Mouse (Mus musculus) liver, embryonic 16.5 days (tissue): ENCODE data around the gene Scnm1. TPM values are rescaled to one million over a fixed set of nuclear protein-coding genes. Genes with fewer than 3 reads are reported as not detected.
"Not testable (repeated sequence)": the region's sequence is repeated elsewhere in the genome, so short reads cannot be mapped to it uniquely, and the experiment has no call there.

ENCODE experiments used
- ATAC-seq: fragments of 200-750 bp; cut with Nextera tagmentation; 2 replicates; pipeline ENCODE4 v1.8.0; 2017; ENCODE audit warnings: low read depth, mild to moderate bottlenecking, moderate number of reproducible peaks, moderate library complexity
- H3K27ac ChIP-seq: fragments of 300-500 bp; sonication (generic); 2 replicates; pipeline ENCODE4 v1.5.1; 2014; ENCODE audit warnings: mild to moderate bottlenecking, low read length
- H3K27me3 ChIP-seq: fragments of 300-500 bp; sonication (generic); 2 replicates; pipeline ENCODE4 v1.6.1; 2014; ENCODE audit warnings: low read depth, low read length, mixed read lengths; ENCODE audit not compliant: control insufficient read depth, insufficient read depth
- H3K36me3 ChIP-seq: fragments of 300-500 bp; sonication (generic); 2 replicates; pipeline ENCODE4 v1.6.1; 2014; ENCODE audit warnings: mild to moderate bottlenecking; ENCODE audit not compliant: control insufficient read depth, insufficient read depth
- H3K4me1 ChIP-seq: fragments of 300-500 bp; sonication (generic); 2 replicates; pipeline ENCODE4 v1.6.1; 2014; ENCODE audit warnings: low read depth, low read length, mixed read lengths; ENCODE audit not compliant: control insufficient read depth
- H3K4me2 ChIP-seq: fragments of 300-500 bp; sonication (generic); 2 replicates; pipeline ENCODE4 v1.6.1; 2014; ENCODE audit warnings: low read depth, low read length, mixed read lengths
- H3K4me3 ChIP-seq: fragments of 300-500 bp; sonication (generic); 2 replicates; pipeline ENCODE4 v1.5.1; 2014; ENCODE audit warnings: low read depth, mild to moderate bottlenecking, low read length
- H3K9ac ChIP-seq: fragments of 300-500 bp; sonication (generic); 2 replicates; pipeline ENCODE4 v1.6.1; 2014; ENCODE audit warnings: low read depth, low read length
- H3K9me3 ChIP-seq: fragments of 300-500 bp; sonication (generic); replicated peaks from 2 replicates; pipeline ENCODE4 v1.6.1; 2016; ENCODE audit warnings: low read length; ENCODE audit not compliant: control insufficient read depth
- WGBS: fragments of 180-500 bp; shearing (Covaris S2); extraction: QIAGEN DNeasy Blood & Tissue Kit; methylation state at CpG from one replicate; pipeline ENCODE4 v1.1.7; 2014; ENCODE audit not compliant: insufficient replicate concordance; 5-methylcytosine and 5-hydroxymethylcytosine counted together
- polyA plus RNA-seq: library from polyadenylated mRNA; unstranded; fragments of >200 nt; fragmentation: Nextera tagmentation; extraction: Ambion mirVana; gene quantifications from 2 replicates; pipeline ENCODE4 v1.2.1, GENCODE M21; 2015

The Scnm1 gene
- polyA plus RNA-seq, 1 experiment from 2014 or later = 24.7 TPM

DNA sequence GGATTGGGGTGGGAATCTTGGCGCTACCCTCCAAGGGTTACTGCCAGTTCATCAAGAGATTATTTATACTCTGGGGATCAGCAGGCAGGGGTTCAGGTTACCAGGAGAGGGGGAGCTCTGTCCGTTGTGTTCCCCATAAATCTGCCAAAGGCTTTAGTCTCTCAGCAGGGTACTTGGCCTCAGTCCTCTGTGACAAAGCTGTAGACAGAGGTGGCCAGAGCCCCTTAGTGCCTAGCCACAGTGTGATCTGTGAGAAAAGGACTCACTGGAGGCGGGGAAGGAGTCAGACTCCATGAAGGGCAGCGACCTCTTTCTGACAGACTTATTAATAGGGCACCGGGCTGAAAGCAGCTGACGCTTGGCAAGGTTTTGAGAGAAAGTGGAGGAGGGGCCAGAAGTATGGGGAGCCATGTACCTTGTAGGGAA, 4.6 kb downstream of the Scnm1 start:
- WGBS = 64% methylated on average over 6 of the region's 6 CpGs
- H3K4me2 ChIP-seq = no peak overlapping the region
- H3K36me3 ChIP-seq = peaks cover 5% of the 10 kb centered on the region; the same call in 1 of the 2 replicates
- ATAC-seq = no peak
- no peaks in the 10 kb centered on the region for H3K27me3 ChIP-seq
- no peak overlapping the region for H3K27ac ChIP-seq
- peaks cover 12% of the 10 kb centered on the region for H3K4me1 ChIP-seq
- no peaks in the 10 kb centered on the region for H3K9me3 ChIP-seq
- H3K9ac ChIP-seq = no peak overlapping the region
- H3K4me3 ChIP-seq = no peak overlapping the region

DNA sequence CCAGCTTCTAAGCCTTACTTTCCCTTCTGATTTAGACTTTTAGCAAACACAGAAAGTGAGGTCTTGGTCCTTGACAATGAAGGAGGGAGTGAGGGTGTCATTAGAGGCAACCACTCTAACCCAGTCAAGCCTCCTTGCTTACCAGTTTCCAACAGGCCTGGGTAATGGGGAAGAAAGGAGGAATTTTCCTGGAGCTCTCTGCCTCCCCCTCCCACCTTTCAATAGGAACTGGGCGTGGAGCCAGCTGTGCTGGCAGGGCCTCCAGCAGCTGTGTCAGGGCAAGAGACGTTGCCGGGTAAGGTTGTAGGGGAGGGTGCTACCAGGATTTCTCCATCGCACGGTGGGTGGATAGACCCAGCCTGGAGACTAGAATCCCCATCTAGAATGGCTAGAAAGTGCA, 8.8 kb downstream of the Scnm1 start:
- H3K9ac ChIP-seq = no peak overlapping the region
- no peak overlapping the region for H3K4me3 ChIP-seq
- peaks cover 13% of the 10 kb centered on the region for H3K36me3 ChIP-seq
- H3K4me2 ChIP-seq = no peak overlapping the region
- H3K4me1 ChIP-seq = peaks cover 4% of the 10 kb centered on the region
- no peaks in the 10 kb centered on the region for H3K27me3 ChIP-seq
- H3K27ac ChIP-seq = no peak overlapping the region
- 43% methylated on average over 5 of the region's 5 CpGs for WGBS
- no peaks in the 10 kb centered on the region for H3K9me3 ChIP-seq
- no peak for ATAC-seq

DNA sequence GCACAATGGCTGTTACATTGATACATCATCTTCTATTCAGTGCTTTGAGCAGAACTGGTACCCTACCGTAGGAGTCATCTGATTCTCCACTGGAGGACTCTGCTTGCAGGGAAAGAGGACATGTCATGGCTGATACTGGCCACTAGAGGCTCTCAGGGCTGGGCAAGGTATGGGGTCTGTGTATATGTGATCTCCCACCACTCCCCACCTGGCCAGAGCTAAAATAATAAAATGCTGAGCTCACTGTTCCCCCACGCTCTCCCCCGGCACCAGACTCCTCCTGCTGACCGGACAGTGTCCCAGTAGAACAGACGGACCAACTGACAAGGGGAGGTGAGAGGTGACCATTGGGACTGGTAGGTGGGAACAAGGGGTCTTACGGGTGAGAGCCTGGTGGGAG, 9.6 kb downstream of the Scnm1 start, which contains the start of gene Tmod4:
Tmod4 (plus strand) TSS at position 231 of the 400 bp plus-strand sequence.
- no peaks in the 10 kb centered on the region for H3K9me3 ChIP-seq
- no peak within 1 kb of the TSS for H3K4me3 ChIP-seq
- 62% methylated on average over 6 of the region's 6 CpGs for WGBS
- no peak within 1 kb of the TSS for H3K4me2 ChIP-seq
- H3K36me3 ChIP-seq = peaks cover 19% of the 10 kb centered on the region
- H3K27me3 ChIP-seq = no peaks in the 10 kb centered on the region
- H3K4me1 ChIP-seq = peaks cover 4% of the 10 kb centered on the region
- no peak within 1 kb of the TSS for H3K27ac ChIP-seq
- ATAC-seq = no peak
- no peak within 1 kb of the TSS for H3K9ac ChIP-seq

DNA sequence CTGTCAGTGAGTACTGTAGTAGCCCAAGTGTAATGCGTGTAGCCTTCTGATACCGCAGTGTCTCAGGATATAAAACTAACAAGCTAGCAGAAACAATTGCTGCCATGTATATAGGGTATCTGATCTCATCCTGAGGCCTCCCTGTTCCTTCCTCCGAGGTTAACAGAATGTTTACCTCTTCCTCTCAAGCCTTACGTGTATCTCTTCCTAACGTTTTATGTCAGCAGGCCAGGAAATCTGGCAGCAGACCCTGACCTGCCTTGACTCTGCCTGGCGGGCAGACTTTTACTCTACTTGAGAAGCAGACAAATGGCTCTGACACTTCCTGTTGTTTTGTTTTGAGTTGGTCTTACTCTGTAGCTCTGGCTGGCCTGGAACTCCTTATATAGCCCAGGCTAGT, 12.2 kb downstream of the Scnm1 start:
- no peak overlapping the region for H3K4me2 ChIP-seq
- H3K4me3 ChIP-seq = no peak overlapping the region
- H3K4me1 ChIP-seq = peaks cover 4% of the 10 kb centered on the region
- H3K9ac ChIP-seq = no peak overlapping the region
- H3K27me3 ChIP-seq = no peaks in the 10 kb centered on the region
- H3K27ac ChIP-seq = no peak overlapping the region
- peaks cover 24% of the 10 kb centered on the region for H3K36me3 ChIP-seq
- no peaks in the 10 kb centered on the region for H3K9me3 ChIP-seq
- ATAC-seq = peak; percentile 51
- 57% methylated on average over 6 of the region's 6 CpGs for WGBS

DNA sequence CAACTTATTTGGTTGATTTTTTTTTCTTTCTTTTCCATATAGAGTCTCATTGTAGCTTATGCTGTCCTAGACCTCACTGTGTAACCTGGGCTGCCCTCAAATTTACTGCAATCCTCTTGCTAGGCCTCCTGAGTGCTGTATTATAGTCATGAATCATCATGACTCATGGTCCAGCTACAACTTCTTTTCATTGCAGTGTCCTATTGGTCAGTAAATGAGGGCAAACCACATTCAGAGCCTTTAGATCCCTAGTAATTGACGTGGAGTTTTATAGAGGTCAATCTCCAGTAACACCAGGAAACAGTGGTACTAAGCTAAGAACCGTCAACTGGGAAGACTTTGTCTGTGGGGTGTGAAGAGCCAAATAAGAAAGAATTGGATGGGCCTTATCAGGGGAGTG, 16.1 kb downstream of the Scnm1 start:
- WGBS = 83% methylated on average over 2 of the region's 2 CpGs
- peaks cover 24% of the 10 kb centered on the region for H3K36me3 ChIP-seq

DNA sequence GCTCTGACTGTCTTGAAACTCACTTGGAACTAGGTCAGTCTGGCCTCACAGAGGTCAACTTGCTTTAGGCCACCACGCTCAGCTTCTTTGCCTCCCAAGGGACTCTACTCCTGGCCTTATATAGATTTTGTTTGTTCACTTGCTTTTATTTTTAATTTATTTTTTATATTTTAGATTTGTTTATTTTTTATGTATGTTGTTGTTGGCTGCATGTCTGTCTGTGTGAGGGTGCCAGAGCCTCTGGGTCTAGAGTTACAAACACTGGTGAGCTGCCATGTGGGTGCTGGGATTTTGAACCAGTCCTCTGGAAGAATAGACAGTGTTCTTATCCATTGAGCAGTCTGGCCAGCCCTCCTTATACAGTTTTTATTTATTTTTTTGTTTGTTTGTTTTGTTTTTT, 21.1 kb downstream of the Scnm1 start:
- no peak overlapping the region for H3K27ac ChIP-seq
- peaks cover 22% of the 10 kb centered on the region for H3K4me1 ChIP-seq
- ATAC-seq = no peak
- no peak overlapping the region for H3K9ac ChIP-seq
- H3K9me3 ChIP-seq = no peaks in the 10 kb centered on the region
- 90% methylated on average over 1 of the region's 1 CpGs for WGBS
- H3K36me3 ChIP-seq = no peaks in the 10 kb centered on the region
- H3K4me3 ChIP-seq = no peak overlapping the region
- H3K4me2 ChIP-seq = no peak overlapping the region
- no peaks in the 10 kb centered on the region for H3K27me3 ChIP-seq

More for the DNA sequence above, 16.1 kb downstream of the Scnm1 start:
- Histone ChIP-seq H3K27me3 (no peaks in the 10 kb centered on the region), H3K27ac (no peak overlapping the region), H3K4me3 (no peak overlapping the region), H3K9ac (no peak overlapping the region), H3K9me3 (no peaks in the 10 kb centered on the region), H3K4me2 (no peak overlapping the region), H3K4me1 (peaks cover under 1% of the 10 kb centered on the region; the same call in 1 of the 2 replicates)
- ATAC-seq = no peak

DNA sequence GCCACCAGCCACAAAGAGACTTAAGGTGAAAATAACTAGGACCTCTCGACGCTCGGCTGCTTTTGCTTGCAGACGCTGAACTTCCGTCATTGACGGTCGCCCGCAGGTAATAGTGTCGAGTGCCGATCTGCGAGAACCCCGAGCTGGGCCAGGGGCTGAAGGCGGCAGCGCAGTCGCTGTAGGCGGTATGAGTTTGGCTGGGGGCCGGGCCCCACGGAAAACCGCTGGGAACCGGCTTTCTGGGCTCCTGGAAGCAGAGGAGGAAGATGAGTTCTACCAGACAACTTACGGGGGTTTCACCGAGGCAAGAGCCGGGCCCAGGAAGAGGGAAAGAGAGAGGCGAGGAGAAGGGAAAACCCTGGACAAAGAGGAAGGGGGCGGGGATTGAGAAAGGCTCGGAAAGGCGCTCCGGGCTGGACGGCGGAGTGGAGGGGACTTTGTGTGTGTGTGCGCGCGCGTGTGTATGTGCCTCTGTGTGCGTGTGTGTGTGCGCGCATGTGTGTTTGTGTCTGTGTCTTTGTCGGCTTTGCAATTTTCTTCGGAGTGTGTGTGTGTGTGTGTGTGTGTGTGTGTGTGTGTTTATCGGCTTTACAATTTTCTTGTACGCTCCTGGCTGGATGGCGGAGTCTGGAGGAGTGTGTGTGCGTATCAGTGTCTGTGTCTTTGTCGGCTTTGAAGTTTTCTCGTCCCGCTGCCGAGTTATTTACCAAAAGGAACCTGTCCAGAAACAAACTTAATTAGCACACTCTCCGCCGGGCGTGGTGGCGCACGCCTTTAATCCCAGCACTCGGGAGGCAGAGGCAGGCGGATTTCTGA, 22.7 kb downstream of the Scnm1 start, which contains the start of gene Vps72:
Vps72 (plus strand) TSS at position 112 of the 816 bp plus-strand sequence.
- H3K9me3 ChIP-seq = no peaks in the 10 kb centered on the region
- H3K27me3 ChIP-seq = no peaks in the 10 kb centered on the region
- H3K36me3 ChIP-seq = no peaks in the 10 kb centered on the region
- peak within 1 kb of the TSS; percentile 86 for H3K4me3 ChIP-seq
- H3K4me1 ChIP-seq = peaks cover 22% of the 10 kb centered on the region
- WGBS = under 1% methylated on average over 54 of the region's 54 CpGs
- peak within 1 kb of the TSS; percentile 91 for H3K9ac ChIP-seq
- peak within 1 kb of the TSS; percentile 69 for H3K4me2 ChIP-seq
- peak; percentile 54 for ATAC-seq
- peak within 1 kb of the TSS; percentile 95 for H3K27ac ChIP-seq

DNA sequence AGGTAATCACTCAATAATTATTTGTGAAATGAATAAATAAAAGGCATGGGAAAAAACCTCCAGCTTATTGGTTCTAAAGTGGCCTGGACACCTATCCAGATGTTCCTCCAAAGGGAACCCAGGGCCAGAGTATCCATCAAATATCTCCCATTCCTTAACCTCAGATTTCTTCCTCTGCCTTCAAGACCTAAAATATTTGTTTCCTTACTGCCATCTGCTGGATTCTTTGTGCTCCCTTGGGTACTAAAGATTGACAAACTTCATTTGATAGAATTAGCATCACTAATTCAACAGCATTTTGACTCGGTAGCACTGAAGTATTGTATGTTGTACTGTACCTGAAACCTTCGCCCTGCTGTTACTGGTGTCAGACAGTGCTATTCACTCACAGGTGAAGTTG, 25.9 kb downstream of the Scnm1 start:
- Histone ChIP-seq H3K9ac (no peak overlapping the region), H3K4me3 (no peak overlapping the region), H3K4me2 (no peak overlapping the region), H3K27ac (no peak overlapping the region), H3K4me1 (peaks cover 35% of the 10 kb centered on the region), H3K36me3 (no peaks in the 10 kb centered on the region), H3K27me3 (no peaks in the 10 kb centered on the region), H3K9me3 (no peaks in the 10 kb centered on the region)
- 49% methylated on average over 2 of the region's 2 CpGs for WGBS
- ATAC-seq = no peak

DNA sequence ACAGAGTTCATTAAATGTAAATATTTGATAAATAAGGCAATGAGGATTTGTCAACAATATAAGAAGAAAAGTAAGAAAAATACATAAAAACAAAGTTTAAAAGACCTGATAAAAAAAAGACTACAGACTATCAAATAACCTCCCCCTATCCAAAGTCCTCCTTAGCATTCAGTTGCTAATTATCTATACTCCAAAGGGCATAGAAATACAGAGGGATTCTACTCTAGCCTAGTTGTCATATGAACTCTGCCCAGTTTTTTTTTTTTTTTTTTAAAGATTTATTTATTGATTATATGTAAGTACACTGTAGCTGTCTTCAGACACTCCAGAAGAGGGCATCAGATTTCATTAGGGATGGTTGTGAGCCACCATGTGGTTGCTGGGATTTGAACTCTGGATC, 26.5 kb downstream of the Scnm1 start:
- H3K27me3 ChIP-seq, H3K36me3 ChIP-seq, H3K9me3 ChIP-seq, H3K9ac ChIP-seq, ATAC-seq: not testable (repeated sequence)
- Histone ChIP-seq H3K4me3 (peak overlapping the region; percentile 98), H3K4me1 (peaks cover 31% of the 10 kb centered on the region), H3K27ac (0 out of 2 replicates have a peak overlapping the region, but pooled peaks have one; percentile 62), H3K4me2 (peak overlapping the region; percentile 70)
